Mouse (Mus musculus) WW6 (cell line): ENCODE results near the gene Kat2a.

Experiments used
- DNase-seq: peaks from one replicate; pipeline ENCODE4 v3.0.0-alpha.2; 2013; ENCODE audit warnings: low read depth, low spot score

The Kat2a gene

DNA sequence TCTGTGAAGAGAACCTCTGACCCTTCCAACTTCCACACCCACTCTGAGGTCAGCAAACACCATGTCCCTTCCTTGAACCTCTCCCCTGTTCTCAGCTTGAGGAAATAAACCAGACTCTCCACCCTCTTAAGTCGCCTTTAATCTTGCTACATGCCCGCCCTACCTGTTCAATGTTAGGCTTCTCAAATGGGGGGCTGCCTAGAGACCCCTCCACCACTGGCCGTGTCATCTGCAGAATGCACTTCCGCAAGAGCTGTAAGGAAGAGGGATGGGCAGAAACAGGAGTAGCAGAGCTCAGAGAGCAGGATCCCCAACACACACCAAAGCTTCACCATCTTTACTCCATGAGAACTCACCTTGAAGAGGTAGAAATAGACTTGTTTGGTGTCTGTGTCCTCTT is 1.3 kb downstream of the Kat2a start:
- no peak for DNase-seq

- no peak for DNase-seq
These were observed 1.7 kb downstream of the Kat2a start for GRCm38 (mm10) chr11:100710528-100710927.

GRCm38 (mm10) chr11:100709201-100709810 is 3.0 kb downstream of the Kat2a start:
- no peak for DNase-seq

- DNase-seq, result no peak
These were observed 7.0 kb downstream of the Kat2a start for GRCm38 (mm10) chr11:100705095-100705747.

DNA sequence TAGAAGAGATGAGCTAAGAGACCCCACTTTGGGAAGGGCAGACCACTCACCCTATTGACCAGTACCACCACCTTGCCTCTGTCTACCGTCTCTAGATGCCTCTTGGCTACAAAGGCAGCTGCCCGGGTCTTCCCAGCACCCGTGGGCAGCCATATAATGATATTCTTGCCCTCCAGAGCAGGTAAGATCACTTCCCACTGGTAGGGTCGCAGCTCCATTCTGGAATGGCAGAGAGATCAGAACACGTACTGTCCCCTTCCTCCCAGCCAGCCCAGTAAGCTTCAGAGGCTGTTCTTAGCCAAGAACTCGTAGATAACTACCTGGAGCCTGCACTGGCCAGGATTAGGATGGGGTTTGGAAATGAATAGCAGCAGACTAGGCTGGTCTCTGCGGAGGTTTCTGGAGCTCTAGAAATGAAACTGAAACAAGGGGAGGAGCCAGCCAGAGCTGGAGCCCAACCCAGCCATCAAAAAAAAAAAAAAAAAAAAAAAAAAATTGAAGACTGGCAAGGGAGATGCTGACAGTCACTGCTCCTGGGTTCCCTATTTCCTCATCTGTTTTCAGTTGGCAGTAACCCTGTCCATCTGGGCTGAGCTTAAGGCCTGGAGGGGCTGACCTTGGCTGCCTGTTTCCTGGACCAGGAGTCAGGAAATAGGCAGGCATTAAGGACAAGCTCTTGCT is 8.3 kb downstream of the Kat2a start, which contains the start of gene Dhx58:
TSS of gene Dhx58 (minus strand) at position 421 of the 681 bp plus-strand sequence.
- DNase-seq, result no peak

GRCm38 (mm10) chr11:100703366-100703765 is 8.9 kb downstream of the Kat2a start:
- no peak for DNase-seq

DNA sequence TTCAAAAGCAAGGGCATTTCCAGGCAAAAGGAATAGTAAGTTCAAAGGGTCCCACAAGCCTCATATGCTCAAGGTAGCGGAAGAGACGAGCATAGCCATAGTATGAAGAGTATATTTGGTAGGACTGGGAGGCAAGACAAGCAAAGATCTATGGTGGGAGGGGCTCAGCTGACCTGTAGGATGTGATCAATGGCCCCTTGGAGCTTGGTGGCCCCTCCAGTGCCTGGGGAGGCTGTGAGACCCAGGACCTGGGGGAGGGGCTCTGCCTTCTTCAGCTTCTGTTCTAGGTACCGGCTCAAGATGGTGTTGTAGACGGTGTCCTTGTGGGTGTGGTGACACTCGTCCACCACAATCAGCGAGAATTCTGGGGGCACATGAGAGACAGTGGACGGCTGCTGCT is 9.4 kb downstream of the Kat2a start:
- DNase-seq, result no peak

- no peak for DNase-seq
These were observed 10.0 kb downstream of the Kat2a start for GRCm38 (mm10) chr11:100702081-100702851.

GRCm38 (mm10) chr11:100701301-100701700 is 11.0 kb downstream of the Kat2a start:
- DNase-seq, result no peak

DNA sequence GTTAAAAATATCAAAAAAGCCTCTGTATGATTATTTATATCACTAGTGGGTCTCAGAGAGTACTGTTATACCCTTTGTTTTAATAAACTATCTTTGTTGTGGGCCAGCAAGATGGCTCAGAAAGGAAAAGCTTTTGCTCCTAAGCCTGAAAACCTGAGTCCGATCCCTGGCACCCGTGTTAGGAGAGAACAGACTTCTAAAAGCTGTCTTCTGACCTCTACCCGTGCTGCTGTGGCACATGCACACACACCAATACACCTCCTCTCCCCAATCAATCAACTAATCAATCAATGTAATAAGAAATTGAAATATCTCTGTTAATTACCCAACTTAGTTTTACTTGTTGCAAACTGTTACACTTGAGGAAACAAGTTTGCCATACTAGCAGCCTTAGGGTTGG is 11.6 kb downstream of the Kat2a start:
- DNase-seq, result no peak

- DNase-seq, result no peak
These were observed 14.3 kb downstream of the Kat2a start for GRCm38 (mm10) chr11:100697921-100698320.

GRCm38 (mm10) chr11:100694926-100695325 is 17.3 kb downstream of the Kat2a start:
- DNase-seq, result no peak

- DNase-seq, result no peak
These were observed 19.1 kb downstream of the Kat2a start for GRCm38 (mm10) chr11:100693154-100693553.

DNA sequence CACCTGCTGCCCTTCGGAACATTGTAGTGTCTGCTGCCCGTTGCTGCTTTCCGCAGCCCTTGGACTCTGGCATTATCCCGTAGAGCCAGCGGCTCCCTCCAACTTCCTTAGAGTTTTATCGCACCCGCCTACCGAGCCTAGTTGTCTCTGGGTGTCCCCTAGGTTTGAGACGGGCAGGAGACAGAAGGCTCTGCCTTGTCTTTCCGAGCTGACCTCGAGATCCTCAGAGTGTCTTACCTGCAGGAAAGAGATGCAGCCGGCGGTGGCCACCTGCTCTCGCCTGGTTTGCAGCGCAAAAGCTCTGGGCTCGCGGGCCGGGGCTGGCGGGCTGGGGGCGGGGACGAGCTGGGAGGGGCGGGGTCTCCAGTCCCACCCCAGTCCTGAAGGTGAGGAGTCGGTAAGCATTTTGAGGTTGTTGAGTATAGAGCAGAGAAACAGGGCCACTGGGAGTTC is 20.1 kb downstream of the Kat2a start, which contains the start of gene Zfp385c:
TSS of gene Zfp385c (minus strand) at position 292 of the 453 bp plus-strand sequence.
- no peak for DNase-seq

DNA sequence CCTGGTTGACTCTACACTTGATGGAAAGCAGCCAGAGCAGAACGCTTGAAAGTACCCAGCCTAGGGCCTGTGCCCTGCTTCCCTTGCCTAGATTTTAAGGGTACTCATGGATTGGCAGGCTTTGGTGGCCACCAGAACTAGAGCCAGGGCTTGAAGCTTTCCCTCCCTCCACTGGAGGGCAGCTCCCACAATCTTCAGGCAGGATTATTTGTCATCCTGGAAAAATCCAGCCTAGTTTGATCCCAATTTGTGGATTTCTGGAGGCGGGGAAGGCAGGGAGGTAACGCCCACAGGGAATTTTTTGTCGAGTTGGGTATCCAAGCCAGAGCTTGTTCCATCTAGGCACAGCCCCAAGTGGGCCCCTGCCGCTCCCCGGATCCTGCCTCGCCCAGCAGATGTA is 21.9 kb downstream of the Kat2a start:
- DNase-seq, result no peak

DNA sequence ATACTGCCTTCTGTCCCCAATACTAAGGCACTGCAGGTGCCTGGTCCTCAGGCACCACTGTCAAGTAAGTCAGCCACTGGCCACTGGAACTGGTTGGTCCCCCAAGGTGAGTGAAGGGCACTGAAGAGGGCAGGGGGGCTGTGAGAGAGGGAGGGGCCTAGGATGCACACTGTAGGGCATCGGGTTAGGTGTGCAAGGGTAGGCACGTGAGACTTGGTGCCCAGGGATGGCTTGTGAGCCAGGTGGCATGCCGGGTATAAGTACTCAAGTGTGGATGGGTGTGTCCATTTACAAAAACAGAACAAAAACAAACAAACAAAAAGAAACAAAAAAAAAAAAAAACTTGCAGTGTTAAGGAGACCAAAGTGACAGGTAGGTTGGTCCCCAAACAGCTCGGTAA is 23.8 kb downstream of the Kat2a start:
- no peak for DNase-seq

DNA sequence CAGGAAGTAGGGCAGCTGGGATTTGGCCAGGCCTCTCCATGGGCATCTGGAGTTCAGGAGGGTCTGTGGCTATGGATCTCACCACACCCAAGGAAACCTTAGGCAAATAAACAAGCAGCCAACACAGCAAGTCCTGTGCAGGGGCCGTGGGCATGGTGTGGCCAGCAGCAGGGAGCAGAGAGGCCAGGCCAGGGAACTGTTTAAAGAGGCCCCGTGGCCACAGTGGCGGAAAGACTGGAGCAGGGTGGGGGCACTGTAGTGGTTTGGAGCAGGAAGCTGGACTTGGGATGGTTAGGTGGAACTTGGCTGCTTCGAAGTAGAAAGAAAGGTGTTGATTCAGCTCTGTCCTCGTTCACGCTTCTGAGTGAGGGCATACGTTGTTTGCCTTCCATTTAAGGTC is 25.0 kb downstream of the Kat2a start:
- no peak for DNase-seq

- DNase-seq, result no peak
These were observed 26.9 kb downstream of the Kat2a start for GRCm38 (mm10) chr11:100685371-100685770.

DNA sequence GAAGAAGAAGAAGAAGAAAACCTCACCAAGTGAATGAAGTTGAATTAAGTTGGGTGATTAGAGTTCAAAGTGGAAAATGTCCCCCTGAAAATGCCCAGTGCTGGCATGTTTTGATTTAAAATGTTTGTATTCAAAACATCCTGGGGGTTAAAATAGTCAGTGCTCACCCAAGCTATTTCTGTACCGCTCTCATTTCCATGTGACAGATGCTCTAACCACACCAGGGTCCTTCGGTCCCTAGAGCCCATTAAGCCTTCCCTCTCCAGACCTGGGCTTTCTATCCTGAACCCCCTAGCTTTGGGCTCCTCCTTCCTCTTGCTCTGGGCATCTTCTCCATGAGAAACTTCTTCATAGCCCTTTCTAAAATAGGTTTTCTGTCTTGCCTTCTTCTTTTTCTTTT is 28.2 kb downstream of the Kat2a start:
- DNase-seq, result no peak

GRCm38 (mm10) chr11:100682526-100682925 is 29.7 kb downstream of the Kat2a start:
- DNase-seq, result no peak

- DNase-seq, result no peak
These were observed 30.4 kb downstream of the Kat2a start for GRCm38 (mm10) chr11:100681826-100682225.

DNA sequence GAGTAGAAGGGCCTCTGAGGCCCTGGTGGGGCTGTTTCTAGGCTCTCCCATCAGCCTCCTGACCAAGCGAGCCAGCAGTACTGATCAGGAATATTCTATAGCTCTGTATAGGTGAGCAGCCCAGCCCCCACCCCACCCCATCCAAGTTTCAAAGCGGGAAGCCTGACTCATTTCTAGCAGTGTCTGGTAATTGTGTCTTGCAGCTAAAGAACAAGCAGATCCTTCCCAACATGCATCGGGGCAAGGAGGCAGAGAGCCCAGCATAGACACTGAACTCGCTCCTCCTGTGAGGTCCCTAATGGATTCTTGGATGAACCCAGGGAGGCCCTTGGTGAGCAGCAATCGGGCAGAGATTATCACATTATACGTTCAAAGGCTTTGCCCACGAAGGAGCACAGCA is 34.5 kb downstream of the Kat2a start:
- DNase-seq, result no peak
